Mouse (Mus musculus): ENCODE results near the gene Cntnap5a. TPM values are rescaled to one million over a fixed set of nuclear protein-coding genes. Genes with fewer than 3 reads are reported as not detected.

The Cntnap5a gene
- total RNA-seq (2023): not detected

DNA sequence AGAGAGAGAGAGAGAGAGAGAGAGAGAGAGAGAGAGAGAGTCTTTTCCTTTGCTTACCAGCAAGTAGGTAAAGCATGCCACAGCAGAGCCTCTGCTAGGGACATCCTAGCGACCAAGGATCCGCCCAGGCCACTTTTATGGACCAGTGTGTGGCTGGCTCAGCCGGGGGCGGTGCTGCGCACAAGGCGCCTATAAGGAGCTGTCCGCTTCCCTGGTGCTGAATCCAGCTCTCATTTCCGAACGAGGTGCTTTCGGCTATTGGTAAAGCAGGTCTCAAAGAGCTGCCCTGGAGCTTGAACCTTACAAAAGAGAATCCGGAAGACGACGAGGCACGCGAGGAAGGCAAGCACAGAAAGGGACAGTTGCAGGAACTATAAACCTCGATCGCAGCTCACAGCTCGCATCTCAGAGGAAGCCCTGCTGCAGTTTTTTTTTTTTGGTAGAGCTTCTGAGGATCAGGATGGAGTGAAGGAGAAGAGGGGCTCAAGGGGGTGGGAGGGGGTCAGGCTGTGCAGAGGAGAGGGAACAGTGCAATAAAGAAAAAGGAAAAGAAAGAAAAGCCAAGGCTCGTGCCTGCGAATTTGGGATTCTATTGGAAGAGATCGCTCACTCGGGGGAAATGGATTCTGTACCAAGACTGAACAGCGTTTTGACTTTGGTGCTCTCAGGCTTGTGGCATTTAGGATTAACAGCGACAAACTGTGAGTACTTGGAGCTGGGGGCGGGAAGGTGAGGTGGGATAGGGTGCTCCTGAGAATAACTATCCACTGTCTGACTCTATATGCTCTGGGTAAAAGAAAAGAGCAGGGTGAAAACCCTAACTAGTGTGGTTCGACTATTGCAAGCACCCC is at the start of gene Cntnap5a:
Cntnap5a (plus strand) TSS at position 239 of the 851 bp plus-strand sequence.

